Mouse (Mus musculus) MEL-GATA-1-ER (cell line): ENCODE data around the gene Fancl.

Experiments
- DNase-seq: peaks from one replicate; pipeline ENCODE4 v3.0.0-alpha.2; 2012; ENCODE audit warnings: low read depth; ENCODE audit errors: extremely low read depth

Gene Fancl

DNA sequence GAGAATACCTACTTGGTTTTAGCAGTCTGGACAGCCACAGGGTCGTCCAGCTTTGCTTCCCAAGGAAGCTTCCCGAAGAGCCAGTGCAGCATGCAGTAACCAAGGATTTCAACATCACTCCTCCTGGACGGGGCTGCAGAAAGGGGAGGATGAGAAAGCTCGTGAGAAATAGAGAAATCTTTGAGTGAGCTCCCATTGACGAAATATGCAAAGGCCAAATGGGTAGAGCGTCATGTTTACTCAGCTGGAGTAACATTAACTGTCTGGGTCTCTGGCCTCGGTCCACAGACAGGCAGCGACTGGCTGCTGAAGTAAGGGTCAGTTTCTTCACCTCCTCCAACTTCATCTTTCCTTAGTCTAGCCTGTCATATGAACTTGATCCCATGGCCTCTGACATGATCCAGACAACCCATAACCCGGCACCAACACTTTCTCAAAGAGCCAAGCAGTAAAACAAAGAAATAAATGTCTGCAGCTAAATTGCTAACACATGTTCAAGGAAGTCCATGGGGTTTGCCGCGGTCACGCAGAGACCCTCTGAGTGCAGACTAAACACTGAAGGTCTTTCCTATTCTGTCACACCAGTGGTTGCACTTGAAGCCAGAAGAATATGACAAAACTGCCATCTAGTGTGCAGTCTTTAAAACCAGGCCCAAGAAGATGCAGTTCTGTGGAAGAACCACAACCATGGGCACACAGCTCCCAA, 104.0 kb downstream of the Fancl start:
- DNase-seq: no peak

DNA sequence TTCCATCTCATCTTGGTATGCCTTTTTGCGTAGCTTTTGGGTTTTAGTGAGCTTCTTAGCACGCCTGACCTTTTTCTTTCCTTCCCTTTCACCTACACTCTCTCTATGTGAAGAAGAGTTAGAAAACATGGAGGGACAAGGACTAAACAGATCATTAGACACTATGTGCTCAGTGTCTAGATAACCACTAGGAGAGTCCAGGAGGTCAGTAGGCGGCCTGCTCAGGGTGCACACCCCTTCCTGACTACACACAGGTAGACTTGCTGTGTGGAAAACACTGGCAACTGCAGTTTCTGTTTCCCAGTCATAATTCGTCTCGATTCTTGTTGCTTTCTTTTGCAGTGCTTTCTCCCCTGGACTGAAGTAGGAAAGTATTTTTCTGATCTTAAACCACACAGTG, 110.0 kb downstream of the Fancl start:
- DNase-seq: no peak

DNA sequence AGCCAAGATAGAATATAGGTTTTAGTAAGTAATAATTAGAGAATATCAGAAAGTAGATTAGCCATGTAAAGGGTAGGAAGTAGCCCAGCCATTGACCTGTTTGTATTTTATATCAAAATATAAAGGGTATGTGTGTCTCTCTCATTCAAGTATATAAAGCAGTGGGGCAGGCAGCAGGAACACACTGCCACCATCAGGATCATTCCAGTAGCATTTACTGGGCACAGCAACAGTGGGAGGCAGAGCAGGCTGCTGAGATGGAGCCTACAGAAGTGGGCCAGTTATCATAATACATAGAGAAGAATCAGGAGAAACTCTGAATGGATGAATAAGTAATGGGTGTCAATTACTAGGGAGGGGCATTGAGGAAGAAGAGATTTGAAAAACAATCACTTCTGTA, 127.7 kb downstream of the Fancl start:
- no peak for DNase-seq

DNA sequence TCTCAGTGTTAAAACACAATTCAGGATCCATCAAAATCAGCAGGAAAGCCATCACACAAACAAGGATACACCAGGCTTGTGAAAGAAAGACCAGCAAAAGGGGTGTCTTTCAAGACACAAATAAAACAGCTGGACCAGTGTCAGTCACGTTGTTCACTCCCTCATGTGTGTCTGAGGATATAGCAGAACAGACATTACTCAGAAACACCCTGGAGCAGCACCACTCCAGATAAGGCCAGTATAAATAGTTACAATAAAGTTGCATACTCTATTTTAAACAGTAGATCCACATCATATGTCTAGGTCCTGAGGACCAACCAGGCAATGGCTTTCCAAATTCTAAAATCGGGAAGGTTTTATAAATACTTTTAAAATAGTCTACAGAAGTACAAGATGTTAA, 130.2 kb downstream of the Fancl start:
- no peak for DNase-seq

DNA sequence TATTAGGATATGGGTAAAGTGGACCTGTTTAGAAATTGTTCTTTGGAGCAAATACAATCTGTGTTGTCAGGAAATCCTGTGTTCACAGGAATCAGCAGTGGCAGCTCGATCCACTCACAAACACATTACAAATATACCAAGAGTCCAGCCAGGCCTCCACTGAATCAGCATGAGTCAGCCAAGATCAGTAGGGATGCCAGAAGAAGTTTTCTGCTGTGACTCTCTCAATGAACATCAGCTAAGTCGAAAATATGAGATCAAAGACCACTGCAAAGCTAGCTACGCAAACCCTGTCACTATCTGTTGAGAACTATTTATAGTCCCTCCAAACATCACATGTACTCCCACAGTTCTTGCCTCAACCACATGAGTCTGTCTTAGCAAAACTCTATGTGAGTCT, 133.1 kb downstream of the Fancl start:
- no peak for DNase-seq
